Comparison of ENCODE assay signal across 21 mouse cellular contexts in genomic region chr17:63076037-63076426, GRCm38 (mm10).
A peak's percentile ranks its signal among the peaks of the same experiment; 100 is the strongest.
DNase-seq lines count a peak whose midpoint lies in the region; ATAC-seq and TF ChIP-seq lines count a peak whose summit lies in the region.
"Had no signal": no experiment of that assay in that cellular context is flagged by ENCODE, and none has a peak within 500 bp of the region (broad histone marks: within the 10 kb centered on the region; RNA-seq: fewer than 3 reads in every experiment).

No protein-coding gene starts in this region.

- H3K4me2 ChIP-seq in forebrain, embryonic 15.5 days (replicated peaks) = no peak overlapping the region
- no peak overlapping the region for H3K4me2 ChIP-seq in forebrain, embryonic 11.5 days (ENCODE audit: low read depth, low read length, severe bottlenecking)
- peak overlapping the region; percentile 23 for H3K4me2 ChIP-seq in limb, embryonic 12.5 days
- peak overlapping the region; percentile 24; the same call in 1 of the 2 replicates for H3K4me2 ChIP-seq in limb, embryonic 14.5 days (replicated peaks; ENCODE audit: low read depth, low read length, severe bottlenecking)
- H3K4me2 ChIP-seq: hindbrain, embryonic 14.5 days; intestine, embryonic 15.5 days; kidney, embryonic 15.5 days; stomach, embryonic 15.5 days had no signal

- no peak overlapping the region for H3K4me3 ChIP-seq in forebrain, embryonic 15.5 days
- H3K4me3 ChIP-seq in forebrain, embryonic 11.5 days (ENCODE audit: low read depth, low read length) = no peak overlapping the region
- H3K4me3 ChIP-seq in limb, embryonic 12.5 days (replicated peaks) = no peak overlapping the region
- H3K4me3 ChIP-seq in limb, embryonic 10.5 days = no peak overlapping the region
- H3K4me3 ChIP-seq in limb, embryonic 14.5 days (replicated peaks; ENCODE audit: low read length) = no peak overlapping the region
- H3K4me3 ChIP-seq: heart, adult 2 months; intestine, embryonic 15.5 days; kidney, embryonic 15.5 days; stomach, embryonic 15.5 days had no signal

- 24% methylated on average over 8 of the region's 8 CpGs for WGBS in forebrain, embryonic 15.5 days
- 57% methylated on average over 8 of the region's 8 CpGs for WGBS in forebrain, embryonic 11.5 days
- WGBS in limb, embryonic 12.5 days = 16% methylated on average over 8 of the region's 8 CpGs
- 34% methylated on average over 8 of the region's 8 CpGs for WGBS in limb, embryonic 10.5 days
- 21% methylated on average over 8 of the region's 8 CpGs for WGBS in limb, embryonic 14.5 days

- H3K9ac ChIP-seq in forebrain, embryonic 15.5 days (replicated peaks) = no peak overlapping the region
- no peak overlapping the region for H3K9ac ChIP-seq in forebrain, embryonic 11.5 days (ENCODE audit: low read length)
- H3K9ac ChIP-seq in limb, embryonic 12.5 days (replicated peaks) = no peak overlapping the region
- no peak overlapping the region for H3K9ac ChIP-seq in limb, embryonic 14.5 days (ENCODE audit: low read depth, low read length, severe bottlenecking)
- H3K9ac ChIP-seq: hindbrain, embryonic 14.5 days; intestine, embryonic 15.5 days; kidney, embryonic 15.5 days; stomach, embryonic 15.5 days had no signal

- H3K36me3 ChIP-seq in forebrain, embryonic 15.5 days = no peaks in the 10 kb centered on the region
- H3K36me3 ChIP-seq in forebrain, embryonic 11.5 days (ENCODE audit: control insufficient read depth, insufficient read depth, low read length) = no peaks in the 10 kb centered on the region
- H3K36me3 ChIP-seq in limb, embryonic 12.5 days = no peaks in the 10 kb centered on the region
- H3K36me3 ChIP-seq in limb, embryonic 10.5 days = no peaks in the 10 kb centered on the region
- H3K36me3 ChIP-seq in limb, embryonic 14.5 days (ENCODE audit: control insufficient read depth, insufficient read depth, low read length) = no peaks in the 10 kb centered on the region
- H3K36me3 ChIP-seq: intestine, embryonic 15.5 days; stomach, embryonic 15.5 days had no signal

- no peaks in the 10 kb centered on the region for H3K27me3 ChIP-seq in forebrain, embryonic 15.5 days
- no peaks in the 10 kb centered on the region for H3K27me3 ChIP-seq in forebrain, embryonic 11.5 days (ENCODE audit: control insufficient read depth, insufficient read depth, low read length)
- H3K27me3 ChIP-seq in limb, embryonic 12.5 days = no peaks in the 10 kb centered on the region; the same call in 1 of the 2 replicates
- H3K27me3 ChIP-seq in limb, embryonic 10.5 days (ENCODE audit: low read depth, poor library complexity, severe bottlenecking) = peaks cover 15% of the 10 kb centered on the region; the same call in 1 of the 2 replicates
- no peaks in the 10 kb centered on the region for H3K27me3 ChIP-seq in limb, embryonic 14.5 days (ENCODE audit: control insufficient read depth, insufficient read depth, low read length)
- H3K27me3 ChIP-seq: intestine, embryonic 15.5 days; kidney, embryonic 15.5 days; stomach, embryonic 15.5 days had no signal

- H3K27ac ChIP-seq in forebrain, embryonic 15.5 days (replicated peaks) = peak overlapping the region; percentile 39; the same call in 1 of the 2 replicates
- H3K27ac ChIP-seq in forebrain, embryonic 11.5 days (ENCODE audit: low read depth, low read length) = no peak overlapping the region
- peak overlapping the region; percentile 68 for H3K27ac ChIP-seq in limb, embryonic 12.5 days
- no peak overlapping the region for H3K27ac ChIP-seq in limb, embryonic 10.5 days
- peak overlapping the region; percentile 22 for H3K27ac ChIP-seq in limb, embryonic 14.5 days (replicated peaks; ENCODE audit: low read depth, low read length)
- H3K27ac ChIP-seq: heart, adult 2 months; hindbrain, embryonic 14.5 days; intestine, embryonic 15.5 days; kidney, embryonic 15.5 days; stomach, embryonic 15.5 days had no signal

- no peak for DNase-seq in forebrain, embryonic 11.5 days (ENCODE audit: low spot score)
- DNase-seq in limb, embryonic 10.5 days (ENCODE audit: low spot score) = no peak
- DNase-seq in brain, adult 2 months (ENCODE audit: low read depth, low spot score) = peak; percentile 64
- DNase-seq in limb, embryonic 14.5 days (ENCODE audit: low spot score) = peak; percentile 54
- no peak for DNase-seq in frontal cortex, postnatal 36 days (ENCODE audit: low spot score in 2 of 2)
- DNase-seq in kidney, adult 8-10 months = no peak
- DNase-seq: adrenal gland, postnatal 25 days; cerebellum, adult 18-20 months; gastrocnemius, postnatal 25 days; heart, adult 2 months; heart, postnatal 36 days; left cerebral cortex, postnatal 4 days; lung, postnatal 10 days had no signal

- no peak for TF ChIP-seq POLR2A in limb, embryonic 14.5 days (IDR thresholded peaks at IDR 0.05; ENCODE audit: borderline replicate concordance, extremely low read depth, insufficient read depth, insufficient read length)

- no peak for ATAC-seq in forebrain, embryonic 15.5 days (replicated peaks)
- ATAC-seq in forebrain, embryonic 11.5 days (replicated peaks; ENCODE audit: low FRiP score) = no peak
- no peak for ATAC-seq in limb, embryonic 12.5 days (ENCODE audit: insufficient number of reproducible peaks, insufficient read depth, low FRiP score, low TSS enrichment, low read depth)
- no peak for ATAC-seq in limb, embryonic 14.5 days (ENCODE audit: low FRiP score, low read depth)
- ATAC-seq: activated CD4-positive, CD25-positive, alpha-beta regulatory T cell, adult 4 months; intestine, embryonic 15.5 days had no signal

- no peaks in the 10 kb centered on the region for H3K9me3 ChIP-seq in forebrain, embryonic 15.5 days
- H3K9me3 ChIP-seq in forebrain, embryonic 11.5 days (ENCODE audit: control insufficient read depth, low read length) = no peaks in the 10 kb centered on the region
- no peaks in the 10 kb centered on the region for H3K9me3 ChIP-seq in limb, embryonic 12.5 days
- no peaks in the 10 kb centered on the region for H3K9me3 ChIP-seq in limb, embryonic 10.5 days (replicated peaks)
- no peaks in the 10 kb centered on the region for H3K9me3 ChIP-seq in limb, embryonic 14.5 days (ENCODE audit: control insufficient read depth, low read length)
- H3K9me3 ChIP-seq: G1E; intestine, embryonic 15.5 days; kidney, embryonic 15.5 days; stomach, embryonic 15.5 days had no signal

- peaks cover 28% of the 10 kb centered on the region for H3K4me1 ChIP-seq in forebrain, embryonic 15.5 days
- H3K4me1 ChIP-seq in forebrain, embryonic 11.5 days (replicated peaks; ENCODE audit: control insufficient read depth, insufficient read depth, low read length) = peaks cover 13% of the 10 kb centered on the region; the same call in 1 of the 2 replicates
- peaks cover 47% of the 10 kb centered on the region for H3K4me1 ChIP-seq in limb, embryonic 12.5 days (replicated peaks)
- peaks cover 23% of the 10 kb centered on the region for H3K4me1 ChIP-seq in limb, embryonic 10.5 days
- H3K4me1 ChIP-seq in limb, embryonic 14.5 days (ENCODE audit: control insufficient read depth, insufficient read depth, low read length) = peaks cover 32% of the 10 kb centered on the region
- H3K4me1 ChIP-seq: intestine, embryonic 15.5 days had no signal

Comparison
In these comparisons a context has a peak if more than half of its experiments do, and no peak if none do; other contexts are left out.
1. H3K27ac ChIP-seq: peak in forebrain, embryonic 15.5 days (single experiment), limb, embryonic 12.5 days (single experiment) and limb, embryonic 14.5 days (single experiment); none in forebrain, embryonic 11.5 days (single experiment) and limb, embryonic 10.5 days (single experiment).
2. DNase-seq: peak in brain, adult 2 months (single experiment) and limb, embryonic 14.5 days (single experiment); none in forebrain, embryonic 11.5 days (single experiment), limb, embryonic 10.5 days (single experiment), frontal cortex, postnatal 36 days (0 of 2) and kidney, adult 8-10 months (0 of 2).
3. H3K4me2 ChIP-seq: peak in limb, embryonic 12.5 days (single experiment) and limb, embryonic 14.5 days (single experiment); none in forebrain, embryonic 15.5 days (single experiment) and forebrain, embryonic 11.5 days (single experiment).